Mouse (Mus musculus): ENCODE measurements around the gene Arhgap24. TPM values are rescaled to one million over a fixed set of nuclear protein-coding genes. Genes with fewer than 3 reads are reported as not detected.

Arhgap24 gene
- polyA plus RNA-seq, 1 experiment from 2014 or later = 16.4 TPM

- Histone ChIP-seq H3K27me3 (ENCODE audit: low read depth, poor library complexity, severe bottlenecking) (no peaks in the 10 kb centered on the region), H3K9me3 (replicated peaks) (no peaks in the 10 kb centered on the region), H3K36me3 (no peaks in the 10 kb centered on the region), H3K4me1 (peaks cover 23% of the 10 kb centered on the region), H3K27ac (no peak overlapping the region), H3K4me3 (no peak overlapping the region)
- no peak for DNase-seq (ENCODE audit: low spot score)
- 26% methylated on average over 4 of the region's 4 CpGs for WGBS
These were observed 293.3 kb downstream of the Arhgap24 start for GRCm38 (mm10) chr5:102774500-102774899.

- Histone ChIP-seq H3K9me3 (replicated peaks) (no peaks in the 10 kb centered on the region), H3K27ac (no peak overlapping the region), H3K27me3 (ENCODE audit: low read depth, poor library complexity, severe bottlenecking) (no peaks in the 10 kb centered on the region), H3K36me3 (no peaks in the 10 kb centered on the region), H3K4me3 (no peak overlapping the region), H3K4me1 (peaks cover 23% of the 10 kb centered on the region)
- WGBS = 95% methylated on average over 9 of the region's 9 CpGs
- DNase-seq (ENCODE audit: low spot score) = no peak
These were observed 296.1 kb downstream of the Arhgap24 start for GRCm38 (mm10) chr5:102777255-102777654.

- no peaks in the 10 kb centered on the region for H3K27me3 ChIP-seq (ENCODE audit: low read depth, poor library complexity, severe bottlenecking)
- H3K9me3 ChIP-seq (replicated peaks) = no peaks in the 10 kb centered on the region
- H3K4me1 ChIP-seq = peaks cover 23% of the 10 kb centered on the region
- H3K27ac ChIP-seq = no peak overlapping the region
- no peak overlapping the region for H3K4me3 ChIP-seq
- WGBS = 67% methylated on average over 9 of the region's 9 CpGs
- no peak for DNase-seq (ENCODE audit: low spot score)
- no peaks in the 10 kb centered on the region for H3K36me3 ChIP-seq
These were observed 296.7 kb downstream of the Arhgap24 start for GRCm38 (mm10) chr5:102777852-102778251.

- no peaks in the 10 kb centered on the region for H3K27me3 ChIP-seq (ENCODE audit: low read depth, poor library complexity, severe bottlenecking)
- no peak overlapping the region for H3K4me3 ChIP-seq
- 79% methylated on average over 5 of the region's 5 CpGs for WGBS
- peaks cover 23% of the 10 kb centered on the region for H3K4me1 ChIP-seq
- no peak for DNase-seq (ENCODE audit: low spot score)
- no peaks in the 10 kb centered on the region for H3K36me3 ChIP-seq
- H3K9me3 ChIP-seq (replicated peaks) = no peaks in the 10 kb centered on the region
- H3K27ac ChIP-seq = no peak overlapping the region
These were observed 297.1 kb downstream of the Arhgap24 start for GRCm38 (mm10) chr5:102778253-102778652.

DNA sequence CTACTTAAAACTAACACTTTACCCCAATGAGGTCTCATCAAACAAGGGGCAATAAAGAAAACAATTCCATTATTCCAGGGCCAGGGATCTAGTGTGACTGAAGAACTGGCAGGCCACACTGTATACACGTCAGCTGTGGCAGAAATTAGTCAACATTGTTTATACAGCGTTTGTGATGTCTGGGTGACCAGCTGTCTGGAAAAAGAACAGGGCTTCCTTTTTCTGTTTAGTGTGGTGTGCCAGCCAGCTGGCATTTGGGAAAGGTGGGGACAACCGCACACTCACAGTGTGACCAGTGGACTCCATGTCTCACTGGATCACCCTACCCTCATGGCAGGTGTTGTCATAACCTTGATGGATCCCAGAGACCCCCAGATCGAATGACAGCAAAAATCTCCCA lies 302.4 kb downstream of the Arhgap24 start:
- Histone ChIP-seq H3K27ac (no peak overlapping the region), H3K36me3 (no peaks in the 10 kb centered on the region), H3K9me3 (replicated peaks) (no peaks in the 10 kb centered on the region), H3K4me1 (no peaks in the 10 kb centered on the region), H3K27me3 (ENCODE audit: low read depth, poor library complexity, severe bottlenecking) (no peaks in the 10 kb centered on the region), H3K4me3 (no peak overlapping the region)
- 73% methylated on average over 4 of the region's 4 CpGs for WGBS
- DNase-seq (ENCODE audit: low spot score) = no peak

- Histone ChIP-seq H3K9me3 (replicated peaks) (no peaks in the 10 kb centered on the region), H3K4me1 (peaks cover 20% of the 10 kb centered on the region), H3K27ac (no peak overlapping the region), H3K4me3 (no peak overlapping the region), H3K27me3 (ENCODE audit: low read depth, poor library complexity, severe bottlenecking) (no peaks in the 10 kb centered on the region), H3K36me3 (no peaks in the 10 kb centered on the region)
- no peak for DNase-seq (ENCODE audit: low spot score)
- 79% methylated on average over 2 of the region's 2 CpGs for WGBS
These were observed 304.9 kb downstream of the Arhgap24 start for GRCm38 (mm10) chr5:102786123-102786522.

GRCm38 (mm10) chr5:102788437-102788836 lies 307.2 kb downstream of the Arhgap24 start:
- 72% methylated on average over 3 of the region's 3 CpGs for WGBS
- no peak for DNase-seq (ENCODE audit: low spot score)
- Histone ChIP-seq H3K27me3 (ENCODE audit: low read depth, poor library complexity, severe bottlenecking) (no peaks in the 10 kb centered on the region), H3K36me3 (no peaks in the 10 kb centered on the region), H3K9me3 (replicated peaks) (no peaks in the 10 kb centered on the region), H3K27ac (no peak overlapping the region), H3K4me1 (peaks cover 32% of the 10 kb centered on the region), H3K4me3 (no peak overlapping the region)

DNA sequence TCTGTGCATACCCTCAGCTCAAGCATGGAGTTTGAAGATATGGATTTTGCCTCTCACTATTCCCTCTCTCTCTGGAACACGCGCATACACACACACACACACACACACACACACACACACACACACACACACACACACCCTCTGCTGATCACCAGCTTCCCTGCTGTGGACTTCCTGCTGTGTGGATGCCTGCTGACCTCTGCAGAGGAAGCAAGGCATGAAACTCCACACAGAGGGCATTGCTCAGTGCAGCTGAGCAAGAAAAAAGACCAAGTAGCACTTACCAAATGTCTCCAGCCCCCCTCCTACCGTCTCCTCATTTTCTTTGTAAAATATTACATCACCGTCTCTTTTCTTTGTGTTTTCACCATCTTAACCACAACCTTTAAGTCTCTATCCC lies 310.1 kb downstream of the Arhgap24 start:
- 57% methylated on average over 4 of the region's 4 CpGs for WGBS
- peaks cover 32% of the 10 kb centered on the region for H3K4me1 ChIP-seq
- no peaks in the 10 kb centered on the region for H3K27me3 ChIP-seq (ENCODE audit: low read depth, poor library complexity, severe bottlenecking)
- H3K36me3 ChIP-seq = no peaks in the 10 kb centered on the region
- H3K27ac ChIP-seq = no peak overlapping the region; the same call in 1 of the 2 replicates
- H3K4me3 ChIP-seq = no peak overlapping the region
- no peak for DNase-seq (ENCODE audit: low spot score)
- no peaks in the 10 kb centered on the region for H3K9me3 ChIP-seq (replicated peaks)

GRCm38 (mm10) chr5:102793536-102793935 lies 312.3 kb downstream of the Arhgap24 start:
- 90% methylated on average over 11 of the region's 11 CpGs for WGBS
- no peak overlapping the region for H3K4me3 ChIP-seq
- no peaks in the 10 kb centered on the region for H3K27me3 ChIP-seq (ENCODE audit: low read depth, poor library complexity, severe bottlenecking)
- H3K9me3 ChIP-seq (replicated peaks) = no peaks in the 10 kb centered on the region
- no peak overlapping the region for H3K27ac ChIP-seq
- H3K36me3 ChIP-seq = no peaks in the 10 kb centered on the region
- no peak for DNase-seq (ENCODE audit: low spot score)
- H3K4me1 ChIP-seq = peaks cover 32% of the 10 kb centered on the region

GRCm38 (mm10) chr5:102801469-102801868 lies 320.3 kb downstream of the Arhgap24 start:
- WGBS = 89% methylated on average over 3 of the region's 3 CpGs
- H3K36me3 ChIP-seq = no peaks in the 10 kb centered on the region
- H3K4me1 ChIP-seq = peaks cover 10% of the 10 kb centered on the region
- no peaks in the 10 kb centered on the region for H3K27me3 ChIP-seq (ENCODE audit: low read depth, poor library complexity, severe bottlenecking)
- DNase-seq (ENCODE audit: low spot score) = no peak
- no peak overlapping the region for H3K4me3 ChIP-seq
- no peaks in the 10 kb centered on the region for H3K9me3 ChIP-seq (replicated peaks)
- H3K27ac ChIP-seq = no peak overlapping the region

- H3K27ac ChIP-seq = no peak overlapping the region
- DNase-seq (ENCODE audit: low spot score) = no peak
- no peaks in the 10 kb centered on the region for H3K27me3 ChIP-seq (ENCODE audit: low read depth, poor library complexity, severe bottlenecking)
- no peak overlapping the region for H3K4me3 ChIP-seq
- 91% methylated on average over 6 of the region's 6 CpGs for WGBS
- H3K36me3 ChIP-seq = no peaks in the 10 kb centered on the region
- H3K4me1 ChIP-seq = peaks cover 10% of the 10 kb centered on the region
- no peaks in the 10 kb centered on the region for H3K9me3 ChIP-seq (replicated peaks)
These were observed 321.6 kb downstream of the Arhgap24 start for GRCm38 (mm10) chr5:102802833-102803232.

GRCm38 (mm10) chr5:102803675-102804074 lies 322.5 kb downstream of the Arhgap24 start:
- no peak overlapping the region for H3K4me3 ChIP-seq
- peaks cover 10% of the 10 kb centered on the region for H3K4me1 ChIP-seq
- H3K27me3 ChIP-seq (ENCODE audit: low read depth, poor library complexity, severe bottlenecking) = no peaks in the 10 kb centered on the region
- no peaks in the 10 kb centered on the region for H3K9me3 ChIP-seq (replicated peaks)
- no peak for DNase-seq (ENCODE audit: low spot score)
- no peaks in the 10 kb centered on the region for H3K36me3 ChIP-seq
- 47% methylated on average over 4 of the region's 4 CpGs for WGBS
- no peak overlapping the region for H3K27ac ChIP-seq

- Histone ChIP-seq H3K27ac (no peak overlapping the region), H3K36me3 (no peaks in the 10 kb centered on the region), H3K4me1 (peaks cover 14% of the 10 kb centered on the region), H3K27me3 (ENCODE audit: low read depth, poor library complexity, severe bottlenecking) (no peaks in the 10 kb centered on the region), H3K9me3 (replicated peaks) (no peaks in the 10 kb centered on the region), H3K4me3 (no peak overlapping the region)
- DNase-seq (ENCODE audit: low spot score) = no peak
These were observed 326.3 kb downstream of the Arhgap24 start for GRCm38 (mm10) chr5:102807518-102807917.

GRCm38 (mm10) chr5:102810366-102810957 lies 329.3 kb downstream of the Arhgap24 start:
- H3K27me3 ChIP-seq (ENCODE audit: low read depth, poor library complexity, severe bottlenecking) = no peaks in the 10 kb centered on the region
- no peak overlapping the region for H3K4me3 ChIP-seq
- 0 out of 2 replicates have a peak, but pooled peaks cover 4% of the 10 kb centered on the region for H3K4me1 ChIP-seq
- H3K27ac ChIP-seq = no peak overlapping the region
- no peak for DNase-seq (ENCODE audit: low spot score)
- 80% methylated on average over 7 of the region's 7 CpGs for WGBS
- H3K9me3 ChIP-seq (replicated peaks) = no peaks in the 10 kb centered on the region
- H3K36me3 ChIP-seq = no peaks in the 10 kb centered on the region

Data from limb, embryonic 10.5 days (tissue).